Mouse (Mus musculus) spleen, adult 2 months (tissue): ENCODE measurements around the gene Cipc.

Experiments used
- CTCF ChIP-seq: fragments of 200-500 bp; IDR thresholded peaks from 2 replicates; pipeline ENCODE4 v1.5.1; 2011; ENCODE audit warnings: mild to moderate bottlenecking, inconsistent platforms; ENCODE audit not compliant: insufficient read depth, insufficient read length, insufficient replicate concordance; ENCODE audit errors: extremely low read depth
- POLR2A ChIP-seq: fragments of 200-500 bp; IDR thresholded peaks from 2 replicates; pipeline ENCODE4 v1.6.1; 2011; ENCODE audit warnings: low read depth, low read length, inconsistent platforms

GRCm38 (mm10) chr12:86912335-86913093 is 34.3 kb upstream of the Cipc start:
- TF ChIP-seq CTCF (no peak), POLR2A (no peak)
